Mouse (Mus musculus) myocyte (in vitro differentiated cells): ENCODE results near the gene Kcnn3.

ENCODE experiments used
- CEBPB ChIP-seq: IDR thresholded peaks from 2 replicates; pipeline ENCODE4 v1.6.1; 2011; ENCODE audit warnings: mild to moderate bottlenecking, moderate library complexity; ENCODE audit not compliant: poor library complexity, insufficient read depth, severe bottlenecking
- E2F4 ChIP-seq: IDR thresholded peaks from one replicate; pipeline ENCODE4 v1.6.1; 2011; ENCODE audit warnings: mild to moderate bottlenecking, control low read depth, moderate library complexity; ENCODE audit not compliant: insufficient read depth
- MAX ChIP-seq: IDR thresholded peaks from one replicate; pipeline ENCODE4 v1.6.1; 2011; ENCODE audit warnings: low read depth, mild to moderate bottlenecking, control low read depth
- MYOD1 ChIP-seq, 3 experiments: IDR thresholded peaks; one replicate each; pipeline ENCODE4 v1.6.1; 2011; ENCODE audit warnings: control low read depth in 2 of 3, low read depth in 2 of 3, mild to moderate bottlenecking in 2 of 3, moderate library complexity in 1 of 3; ENCODE audit not compliant: insufficient read length in 2 of 3, control insufficient read depth in 1 of 3
- MYOG ChIP-seq, 3 experiments: IDR thresholded peaks; one replicate each; pipeline ENCODE4 v1.6.1; 2011; ENCODE audit warnings: control low read depth in 2 of 3, low read depth in 2 of 3, mild to moderate bottlenecking in 2 of 3; ENCODE audit not compliant: insufficient read length in 2 of 3, control insufficient read depth in 1 of 3, insufficient read depth in 1 of 3
- POLR2A ChIP-seq: IDR thresholded peaks from one replicate; pipeline ENCODE4 v1.6.1; 2011; ENCODE audit warnings: low read depth, mild to moderate bottlenecking, control low read depth, moderate library complexity; ENCODE audit not compliant: insufficient read length
- POLR2AphosphoS2 ChIP-seq: IDR thresholded peaks from one replicate; pipeline ENCODE4 v1.6.1; 2011; ENCODE audit warnings: low read depth, control low read depth; ENCODE audit not compliant: insufficient read length
- REST ChIP-seq: IDR thresholded peaks from one replicate; pipeline ENCODE4 v1.6.1; 2011; ENCODE audit warnings: mild to moderate bottlenecking, control low read depth, moderate library complexity; ENCODE audit not compliant: insufficient read depth, insufficient read length
- SRF ChIP-seq: IDR thresholded peaks from one replicate; pipeline ENCODE4 v1.6.1; 2011; ENCODE audit warnings: low read depth; ENCODE audit not compliant: control insufficient read depth, insufficient read length
- TCF12 ChIP-seq: IDR thresholded peaks from one replicate; pipeline ENCODE4 v1.6.1; 2011; ENCODE audit warnings: mild to moderate bottlenecking, control low read depth; ENCODE audit not compliant: poor library complexity, insufficient read depth, severe bottlenecking
- TCF3 ChIP-seq: IDR thresholded peaks from one replicate; pipeline ENCODE4 v1.6.1; 2011; ENCODE audit warnings: low read depth, control low read depth; ENCODE audit not compliant: insufficient read length
- USF1 ChIP-seq: IDR thresholded peaks from one replicate; pipeline ENCODE4 v1.6.1; 2011; ENCODE audit warnings: low read depth, mild to moderate bottlenecking, control low read depth, moderate library complexity

- no peak for TF ChIP-seq TCF3
- TF ChIP-seq POLR2A: no peak
- no peak for TF ChIP-seq POLR2AphosphoS2
- TF ChIP-seq REST: no peak
- no peak for TF ChIP-seq USF1
- no peak for TF ChIP-seq TCF12
- no peak for TF ChIP-seq MAX
- no peak for TF ChIP-seq MYOG (IDR thresholded peaks at IDR 0.05; ENCODE audit: control insufficient read depth in 1 of 3, insufficient read depth in 1 of 3, insufficient read length in 2 of 3, low read depth in 2 of 3)
- TF ChIP-seq E2F4: no peak
- TF ChIP-seq CEBPB: no peak
- TF ChIP-seq SRF: no peak
- TF ChIP-seq MYOD1 (IDR thresholded peaks at IDR 0.05; ENCODE audit: control insufficient read depth in 1 of 3, insufficient read length in 2 of 3, low read depth in 2 of 3): no peak
Measured at GRCm38 (mm10) chr3:89534566-89535097, 14.7 kb downstream of the Kcnn3 start.
